Mouse (Mus musculus): Measurements from ENCODE around the gene Unc79. TPM values are rescaled to one million over a fixed set of nuclear protein-coding genes. Genes with fewer than 3 reads are reported as not detected.
A peak's percentile ranks its signal among the peaks of the same experiment; 100 is the strongest.

Gene Unc79
- polyA plus RNA-seq, 1 experiment = 2.0 TPM

GRCm38 (mm10) chr12:102935892-102936291 lies 12.8 kb upstream of the Unc79 start:
- Histone ChIP-seq H3K27me3 (ENCODE audit: control insufficient read depth, insufficient read depth, low read length) (no peaks in the 10 kb centered on the region), H3K4me1 (ENCODE audit: control insufficient read depth, insufficient read depth, low read length) (no peaks in the 10 kb centered on the region), H3K36me3 (ENCODE audit: control insufficient read depth, insufficient read depth, low read length) (no peaks in the 10 kb centered on the region), H3K27ac (ENCODE audit: control insufficient read depth, insufficient read depth, low read depth, low read length) (no peak overlapping the region), H3K4me3 (ENCODE audit: control insufficient read depth, low read depth, low read length) (no peak overlapping the region)
- TF ChIP-seq POLR2A (IDR thresholded peaks at IDR 0.05; ENCODE audit: control insufficient read depth, low read depth, low read length) (no peak), CTCF (IDR thresholded peaks at IDR 0.05; ENCODE audit: control insufficient read depth, insufficient read depth, insufficient replicate concordance, low read depth, low read length) (no peak)

- Histone ChIP-seq H3K4me3 (ENCODE audit: control insufficient read depth, low read depth, low read length) (no peak overlapping the region), H3K4me1 (ENCODE audit: control insufficient read depth, insufficient read depth, low read length) (peaks cover 10% of the 10 kb centered on the region), H3K27me3 (ENCODE audit: control insufficient read depth, insufficient read depth, low read length) (peaks cover 4% of the 10 kb centered on the region; the same call in 1 of the 2 replicates), H3K36me3 (ENCODE audit: control insufficient read depth, insufficient read depth, low read length) (no peaks in the 10 kb centered on the region), H3K27ac (ENCODE audit: control insufficient read depth, insufficient read depth, low read depth, low read length) (no peak overlapping the region)
- TF ChIP-seq CTCF (IDR thresholded peaks at IDR 0.05; ENCODE audit: control insufficient read depth, insufficient read depth, insufficient replicate concordance, low read depth, low read length) (no peak), POLR2A (IDR thresholded peaks at IDR 0.05; ENCODE audit: control insufficient read depth, low read depth, low read length) (no peak)
Measured at GRCm38 (mm10) chr12:102945571-102945970, 3.1 kb upstream of the Unc79 start.

- Histone ChIP-seq H3K36me3 (ENCODE audit: control insufficient read depth, insufficient read depth, low read length) (no peaks in the 10 kb centered on the region), H3K4me3 (ENCODE audit: control insufficient read depth, low read depth, low read length) (no peak overlapping the region), H3K4me1 (ENCODE audit: control insufficient read depth, insufficient read depth, low read length) (peaks cover 10% of the 10 kb centered on the region), H3K27ac (ENCODE audit: control insufficient read depth, insufficient read depth, low read depth, low read length) (no peak overlapping the region), H3K27me3 (ENCODE audit: control insufficient read depth, insufficient read depth, low read length) (peaks cover 4% of the 10 kb centered on the region; the same call in 1 of the 2 replicates)
- TF ChIP-seq CTCF (IDR thresholded peaks at IDR 0.05; ENCODE audit: control insufficient read depth, insufficient read depth, insufficient replicate concordance, low read depth, low read length) = no peak
- TF ChIP-seq POLR2A (IDR thresholded peaks at IDR 0.05; ENCODE audit: control insufficient read depth, low read depth, low read length) = no peak
Measured at GRCm38 (mm10) chr12:102947826-102948225, 833 bp upstream of the Unc79 start.

- Histone ChIP-seq H3K27ac (ENCODE audit: control insufficient read depth, insufficient read depth, low read depth, low read length) (no peak overlapping the region), H3K36me3 (ENCODE audit: control insufficient read depth, insufficient read depth, low read length) (no peaks in the 10 kb centered on the region), H3K4me3 (ENCODE audit: control insufficient read depth, low read depth, low read length) (peak overlapping the region; percentile 79), H3K27me3 (ENCODE audit: control insufficient read depth, insufficient read depth, low read length) (peaks cover 4% of the 10 kb centered on the region; the same call in 1 of the 2 replicates), H3K4me1 (ENCODE audit: control insufficient read depth, insufficient read depth, low read length) (peaks cover 10% of the 10 kb centered on the region)
- no peak for TF ChIP-seq POLR2A (IDR thresholded peaks at IDR 0.05; ENCODE audit: control insufficient read depth, low read depth, low read length)
- TF ChIP-seq CTCF (IDR thresholded peaks at IDR 0.05; ENCODE audit: control insufficient read depth, insufficient read depth, insufficient replicate concordance, low read depth, low read length) = no peak
Measured at GRCm38 (mm10) chr12:102949395-102950208, 943 bp downstream of the Unc79 start.

- no peaks in the 10 kb centered on the region for H3K4me1 ChIP-seq (ENCODE audit: control insufficient read depth, insufficient read depth, low read length)
- H3K4me3 ChIP-seq (ENCODE audit: control insufficient read depth, low read depth, low read length) = no peak overlapping the region
- H3K27ac ChIP-seq (ENCODE audit: control insufficient read depth, insufficient read depth, low read depth, low read length) = no peak overlapping the region
- TF ChIP-seq CTCF (IDR thresholded peaks at IDR 0.05; ENCODE audit: control insufficient read depth, insufficient read depth, insufficient replicate concordance, low read depth, low read length) = no peak
- TF ChIP-seq POLR2A (IDR thresholded peaks at IDR 0.05; ENCODE audit: control insufficient read depth, low read depth, low read length) = no peak
- H3K36me3 ChIP-seq (ENCODE audit: control insufficient read depth, insufficient read depth, low read length) = no peaks in the 10 kb centered on the region
- H3K27me3 ChIP-seq (ENCODE audit: control insufficient read depth, insufficient read depth, low read length) = no peaks in the 10 kb centered on the region
Measured at GRCm38 (mm10) chr12:102960051-102960775, 11.6 kb downstream of the Unc79 start.

GRCm38 (mm10) chr12:102961066-102961465 lies 12.4 kb downstream of the Unc79 start:
- Histone ChIP-seq H3K36me3 (ENCODE audit: control insufficient read depth, insufficient read depth, low read length) (no peaks in the 10 kb centered on the region), H3K27me3 (ENCODE audit: control insufficient read depth, insufficient read depth, low read length) (no peaks in the 10 kb centered on the region), H3K4me3 (ENCODE audit: control insufficient read depth, low read depth, low read length) (no peak overlapping the region), H3K27ac (ENCODE audit: control insufficient read depth, insufficient read depth, low read depth, low read length) (no peak overlapping the region), H3K4me1 (ENCODE audit: control insufficient read depth, insufficient read depth, low read length) (no peaks in the 10 kb centered on the region)
- no peak for TF ChIP-seq POLR2A (IDR thresholded peaks at IDR 0.05; ENCODE audit: control insufficient read depth, low read depth, low read length)
- TF ChIP-seq CTCF (IDR thresholded peaks at IDR 0.05; ENCODE audit: control insufficient read depth, insufficient read depth, insufficient replicate concordance, low read depth, low read length) = no peak

GRCm38 (mm10) chr12:102964486-102964885 lies 15.8 kb downstream of the Unc79 start:
- Histone ChIP-seq H3K27ac (ENCODE audit: control insufficient read depth, insufficient read depth, low read depth, low read length) (no peak overlapping the region), H3K4me1 (ENCODE audit: control insufficient read depth, insufficient read depth, low read length) (no peaks in the 10 kb centered on the region), H3K36me3 (ENCODE audit: control insufficient read depth, insufficient read depth, low read length) (no peaks in the 10 kb centered on the region), H3K4me3 (ENCODE audit: control insufficient read depth, low read depth, low read length) (no peak overlapping the region), H3K27me3 (ENCODE audit: control insufficient read depth, insufficient read depth, low read length) (no peaks in the 10 kb centered on the region)
- TF ChIP-seq CTCF (IDR thresholded peaks at IDR 0.05; ENCODE audit: control insufficient read depth, insufficient read depth, insufficient replicate concordance, low read depth, low read length) = no peak
- TF ChIP-seq POLR2A (IDR thresholded peaks at IDR 0.05; ENCODE audit: control insufficient read depth, low read depth, low read length) = no peak
